Mouse (Mus musculus): ENCODE measurements at regions not wholly inside any gene's neighbourhood (a gene's known extent, or its start where the extent isn't known, plus 50 kb on each side); places are given as distances from the start of the nearest gene placed in this dataset.
A peak's percentile ranks its signal among the peaks of the same experiment; 100 is the strongest.

DNA sequence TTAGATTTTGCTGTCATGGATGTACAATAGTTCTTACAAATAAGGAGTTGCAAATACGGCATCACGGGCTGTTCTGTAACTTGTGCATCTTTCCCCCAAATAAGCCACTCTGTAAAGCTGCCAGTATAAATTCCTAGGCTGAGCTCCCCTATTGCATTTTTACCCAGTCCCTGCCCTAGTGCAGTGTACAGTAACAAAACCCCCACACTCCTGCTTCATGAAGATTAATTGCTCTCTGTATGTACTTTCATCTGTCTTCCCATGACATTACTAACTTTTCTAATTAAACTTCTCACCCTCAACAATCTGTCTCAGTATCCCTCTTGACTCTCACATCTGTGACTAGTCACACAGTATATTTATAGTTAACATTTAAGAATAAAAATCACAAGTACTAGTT lies 73.4 kb downstream of the Tm4sf1 start:
- DNase-seq (ENCODE audit: low spot score), result no peak

DNA sequence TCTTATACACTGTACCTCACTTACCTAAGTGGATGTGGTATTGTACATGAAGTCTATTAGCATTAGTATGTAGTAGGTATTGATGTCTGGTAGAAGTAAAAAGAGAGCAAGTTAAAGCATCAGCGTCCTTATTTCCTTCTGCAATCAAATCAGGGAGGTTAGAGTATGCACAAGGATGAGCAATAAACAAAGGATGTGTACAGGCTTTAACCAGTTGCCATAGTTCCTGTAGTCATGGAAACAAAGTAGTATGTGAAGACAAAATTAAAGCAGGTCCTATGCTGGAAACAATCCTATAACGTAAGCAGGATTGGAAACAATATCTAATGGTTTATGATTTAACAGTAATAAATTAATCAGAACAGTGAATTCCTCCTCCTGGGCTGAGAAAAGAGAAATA lies 78.0 kb downstream of the Tm4sf1 start:
- no peak for DNase-seq (ENCODE audit: low spot score)

DNA sequence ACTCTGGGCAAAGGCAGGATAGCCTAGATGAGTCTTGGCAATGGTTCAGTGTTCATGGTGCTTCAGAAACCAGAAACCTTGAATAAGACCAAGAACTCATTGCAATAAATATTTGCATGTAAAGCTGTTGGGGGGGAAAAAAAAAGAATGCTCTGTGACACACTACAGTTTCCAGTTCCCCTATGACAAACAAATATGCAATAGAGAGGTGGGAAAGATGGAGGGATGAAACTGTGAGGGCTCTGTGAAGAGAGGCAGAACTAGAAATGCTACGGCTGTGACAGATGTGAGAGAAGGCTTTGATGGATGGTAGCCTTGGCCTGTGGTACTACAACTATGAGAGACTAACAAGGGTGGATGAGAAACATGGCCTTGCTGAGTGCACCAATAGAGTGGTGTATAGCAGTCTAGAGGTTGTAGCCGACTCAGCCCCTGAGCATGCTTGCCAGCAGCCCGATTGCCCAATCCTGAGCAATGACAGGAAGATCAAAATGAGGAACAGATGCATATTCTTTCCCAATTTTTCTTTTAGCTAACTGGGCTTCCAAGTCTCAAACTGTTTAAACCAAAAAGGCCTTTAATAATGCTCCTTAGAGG lies 79.4 kb downstream of the Tm4sf1 start:
- DNase-seq (ENCODE audit: low spot score), result no peak

DNA sequence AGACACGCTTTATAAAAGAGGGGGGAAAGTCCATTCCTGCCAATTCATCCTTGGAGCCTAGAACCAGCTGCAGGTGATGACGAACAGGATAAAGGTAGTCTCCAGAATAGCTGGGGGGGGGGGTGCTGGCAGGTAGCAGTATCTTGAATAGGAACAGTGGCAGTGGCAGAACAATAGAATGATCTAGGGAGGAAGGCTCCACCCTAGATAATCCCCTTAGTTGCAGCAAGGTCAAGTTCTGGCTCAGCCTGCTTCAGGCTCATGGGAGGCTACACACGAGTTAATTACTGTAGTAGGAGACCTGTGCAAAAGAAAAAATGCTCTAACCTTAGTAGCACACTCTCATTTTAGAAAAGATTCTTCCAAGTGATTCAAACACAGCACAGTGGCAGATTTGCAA lies 83.4 kb downstream of the Tm4sf1 start:
- no peak for DNase-seq (ENCODE audit: low spot score)

DNA sequence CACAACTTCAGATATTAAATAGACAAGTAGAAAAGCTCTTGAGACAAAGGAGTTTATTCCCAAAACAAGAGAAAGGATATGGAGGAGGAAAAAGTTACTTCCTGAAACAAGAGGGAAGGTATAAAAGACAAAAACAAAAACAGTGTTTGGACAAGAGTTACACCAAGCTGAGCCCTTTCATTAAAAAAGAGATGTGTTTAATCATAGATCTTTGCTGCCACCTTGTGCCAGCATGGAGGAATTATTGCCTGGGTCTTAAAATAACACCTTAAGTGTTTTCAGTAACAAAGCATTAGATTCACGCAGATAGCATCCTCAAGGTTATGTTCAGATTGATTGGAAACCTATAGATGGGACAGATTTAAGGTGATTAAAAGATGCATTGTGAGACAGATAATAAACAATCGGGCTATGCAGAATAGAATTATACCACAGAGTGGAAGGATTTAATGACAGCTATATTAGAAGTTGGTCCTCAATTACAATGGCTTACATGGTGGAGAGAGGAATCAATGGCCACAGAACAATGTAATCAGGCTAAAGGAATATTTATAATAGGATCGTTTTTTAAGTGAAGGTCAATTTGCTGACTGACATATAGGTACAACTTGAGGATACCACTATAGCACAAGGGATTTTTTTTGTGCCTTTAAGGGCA lies 97.6 kb downstream of the Tm4sf1 start:
- peak; percentile 22 for DNase-seq (ENCODE audit: low spot score)

DNA sequence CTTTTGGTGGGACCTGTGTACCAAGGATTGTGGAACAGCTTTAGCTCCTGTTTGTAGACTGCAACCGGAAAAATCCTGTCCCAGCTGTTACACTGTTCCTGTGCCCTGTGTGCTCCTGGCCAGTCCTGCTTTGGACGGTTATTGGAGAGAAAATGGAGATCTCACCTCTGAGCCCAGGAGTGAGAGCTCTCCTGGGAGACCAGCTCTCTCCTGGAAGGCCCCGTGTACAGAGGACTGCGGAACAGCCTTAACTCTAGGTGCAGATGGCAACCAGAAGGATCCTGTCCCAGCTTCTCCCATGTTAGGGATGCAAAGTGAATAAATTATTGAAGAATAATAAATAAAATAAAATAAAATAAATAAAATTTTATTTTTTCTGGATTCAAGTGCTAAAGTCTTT lies 98.4 kb downstream of the Tm4sf1 start:
- no peak for DNase-seq (ENCODE audit: low spot score)

DNA sequence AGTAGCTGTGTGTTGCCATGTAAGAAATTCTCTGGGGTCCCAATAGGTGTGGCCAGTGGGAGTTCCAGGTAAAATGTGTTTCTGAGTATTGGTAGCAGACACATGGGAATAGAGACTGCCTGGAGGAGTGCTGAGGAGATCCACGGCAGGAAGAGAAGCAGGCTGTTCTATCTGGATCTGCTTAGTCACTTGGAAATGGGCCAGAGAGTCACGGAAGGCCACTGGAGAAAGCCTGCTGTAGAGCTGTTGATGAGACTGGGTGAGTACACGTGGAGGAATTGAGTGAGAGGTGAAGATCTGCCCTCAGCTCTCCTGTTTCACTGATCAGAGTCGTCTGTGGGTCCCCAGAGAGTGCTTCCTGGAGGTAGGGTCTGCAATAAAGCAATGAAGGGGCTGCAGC lies 120.2 kb downstream of the Tm4sf1 start:
- DNase-seq (ENCODE audit: low spot score), result no peak

DNA sequence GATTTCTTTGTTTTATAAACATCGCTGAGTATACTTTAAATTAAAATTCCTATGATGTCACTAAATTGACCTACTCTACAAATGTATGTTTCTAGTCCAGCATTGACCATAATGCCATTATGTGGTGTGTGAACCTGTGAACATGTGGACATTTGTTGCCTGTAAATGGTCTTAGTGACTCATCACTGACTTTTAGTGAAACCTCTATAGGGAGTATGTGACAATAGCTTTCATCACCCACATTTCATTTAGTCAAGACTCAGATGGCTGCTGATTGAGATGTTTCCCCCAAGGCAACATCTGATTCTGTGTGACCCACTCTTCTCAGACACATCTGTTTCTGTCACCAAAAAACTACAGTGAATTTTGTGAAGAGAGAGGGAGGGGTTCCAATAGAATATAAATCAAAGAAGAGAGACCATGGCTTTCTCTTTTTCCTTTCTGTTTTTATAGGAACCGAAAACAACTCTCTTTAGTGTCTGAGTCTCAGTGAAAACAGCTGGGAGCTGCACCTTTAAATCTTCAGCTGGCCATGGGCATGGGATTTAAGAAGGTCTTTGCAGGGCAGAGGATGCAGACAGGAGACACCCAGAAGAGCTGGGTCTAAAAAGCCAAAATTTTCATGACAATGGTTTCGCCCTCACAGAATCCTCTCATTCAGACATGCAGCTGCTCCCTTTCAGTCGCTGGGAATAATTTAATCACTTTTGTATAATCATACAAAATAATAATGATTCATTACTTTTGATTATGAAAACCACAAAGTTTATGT lies 148.4 kb downstream of the Tm4sf1 start:
- no peak for DNase-seq (ENCODE audit: low spot score)

DNA sequence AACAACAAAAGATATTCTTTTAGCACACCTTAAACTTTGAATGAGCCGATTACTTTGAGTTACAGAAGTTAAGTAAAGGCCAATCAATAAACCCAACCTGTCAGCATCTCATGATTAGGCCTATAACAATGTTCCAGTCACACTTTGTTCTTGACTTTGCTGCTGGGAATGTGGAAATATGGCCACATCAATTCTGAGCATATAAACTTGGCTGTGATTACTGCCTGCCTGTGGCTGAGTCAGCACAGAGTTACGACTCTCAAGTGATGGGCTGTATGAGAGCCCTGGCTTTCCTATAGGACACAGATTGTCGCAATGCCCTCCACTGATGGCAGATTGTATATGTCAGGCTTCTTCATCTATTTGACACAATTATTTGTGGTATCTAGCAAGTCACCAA lies 152.6 kb downstream of the Tm4sf1 start:
- no peak for DNase-seq (ENCODE audit: low spot score)

DNA sequence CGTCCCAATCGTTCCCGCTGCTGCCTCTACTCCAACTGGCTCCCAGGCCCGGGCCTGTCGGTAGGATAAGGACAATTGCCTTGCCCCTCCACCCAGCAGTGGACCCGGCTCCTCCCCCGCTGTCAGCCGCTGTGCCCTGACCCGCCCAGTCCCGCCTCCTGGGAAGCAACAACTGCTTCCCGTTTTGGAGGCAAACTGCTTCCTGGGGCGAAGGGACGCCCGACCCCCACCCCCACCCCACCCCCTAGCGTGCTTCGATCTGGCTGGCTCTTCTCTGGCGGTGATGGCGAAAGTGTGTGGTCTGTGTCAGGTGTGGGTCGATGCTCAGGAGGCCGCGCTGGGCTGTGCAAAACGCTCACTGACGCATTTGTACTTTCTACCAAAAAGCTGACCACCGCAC lies 164.9 kb downstream of the Tm4sf1 start:
- DNase-seq (ENCODE audit: low spot score), result no peak

DNA sequence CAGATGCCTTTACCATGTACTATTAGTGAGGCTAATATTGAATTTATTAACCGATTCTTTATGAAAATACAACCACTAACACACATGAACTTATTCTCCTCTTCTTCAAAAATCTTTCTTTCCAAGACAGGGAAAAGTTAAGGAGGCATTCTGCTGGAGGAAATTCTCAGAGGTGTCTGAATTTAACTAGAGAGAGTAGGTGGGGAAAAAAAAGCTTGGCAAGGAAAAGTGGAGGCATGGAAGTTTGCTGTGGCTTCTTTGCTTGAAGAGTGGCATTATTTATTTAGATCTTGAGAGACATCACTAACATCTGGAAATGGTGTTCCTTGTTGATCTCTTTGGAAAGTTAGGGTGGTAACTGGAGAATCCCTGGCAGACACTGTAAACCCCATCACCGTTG lies 173.2 kb downstream of the Tm4sf1 start:
- DNase-seq (ENCODE audit: low spot score), result no peak

DNA sequence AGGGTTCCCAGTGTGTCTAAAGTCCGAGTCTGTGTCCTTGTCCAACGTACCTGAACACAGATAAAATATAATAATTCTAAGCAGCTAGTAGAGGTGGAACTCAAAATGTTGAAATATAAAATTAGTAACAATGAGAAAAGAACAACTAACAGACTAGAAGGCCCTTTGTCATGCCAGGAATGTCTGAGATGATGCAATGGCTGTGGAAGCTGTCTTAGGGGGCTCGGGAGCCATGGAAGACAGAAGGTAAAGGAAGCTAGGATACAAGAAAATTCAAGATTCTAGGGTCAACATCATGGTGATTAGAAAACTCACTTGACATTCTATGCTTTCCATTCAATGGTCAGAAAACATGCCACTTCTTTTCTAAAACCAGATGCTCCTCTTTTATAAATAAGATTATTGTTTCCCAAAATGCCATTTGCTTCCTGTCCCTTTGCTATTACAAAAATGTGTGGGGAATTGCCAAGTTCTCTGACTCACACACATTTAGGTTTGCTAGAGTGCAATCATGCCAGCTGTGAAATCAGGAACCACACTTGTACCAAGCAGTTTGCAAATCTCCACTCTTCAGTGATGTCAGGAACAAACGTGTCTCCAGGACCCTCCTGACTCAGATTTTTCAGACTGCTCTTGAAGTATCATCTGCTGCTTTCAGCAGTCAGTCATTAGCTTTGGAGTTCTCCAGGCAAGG lies 175.8 kb downstream of the Tm4sf1 start:
- DNase-seq (ENCODE audit: low spot score), result no peak

DNA sequence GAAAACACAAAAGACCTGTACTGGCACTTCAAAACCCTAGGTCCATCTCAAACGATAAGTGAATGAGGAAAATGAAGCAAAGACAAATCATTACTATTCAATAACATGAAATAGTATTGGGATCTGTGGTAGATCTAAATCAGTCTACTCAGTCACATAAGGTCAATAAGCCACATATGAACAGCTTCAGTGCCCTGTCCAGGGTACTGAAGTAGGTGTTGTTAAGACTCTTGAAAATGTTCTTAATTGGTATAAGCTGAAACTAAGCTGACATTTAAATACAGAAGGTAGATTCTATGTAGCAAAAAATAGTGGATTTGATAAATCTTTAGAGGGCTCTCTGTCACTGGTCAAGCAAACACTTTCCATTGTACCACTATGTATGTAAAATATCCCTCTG lies 183.8 kb downstream of the Tm4sf1 start:
- DNase-seq (ENCODE audit: low spot score), result no peak

DNA sequence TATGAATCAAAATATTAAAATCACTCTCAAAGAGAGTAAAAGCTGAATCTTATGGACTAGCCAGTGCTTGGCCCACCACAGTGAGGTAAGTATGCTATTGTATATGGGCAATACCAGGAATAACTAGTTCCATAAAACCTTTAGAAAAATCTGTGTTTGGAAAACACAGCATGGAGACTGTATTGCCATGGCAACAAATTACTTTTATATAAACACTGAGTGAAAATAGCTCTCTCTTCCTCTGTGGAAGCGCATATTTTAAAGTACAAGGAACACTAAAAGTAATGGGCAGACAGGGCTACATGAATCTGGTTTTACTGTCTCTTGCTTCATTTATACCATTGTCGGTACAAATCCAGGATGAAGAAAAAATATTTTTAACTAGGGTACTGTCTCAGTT lies 199.5 kb downstream of the Tm4sf1 start:
- DNase-seq (ENCODE audit: low spot score), result no peak

DNA sequence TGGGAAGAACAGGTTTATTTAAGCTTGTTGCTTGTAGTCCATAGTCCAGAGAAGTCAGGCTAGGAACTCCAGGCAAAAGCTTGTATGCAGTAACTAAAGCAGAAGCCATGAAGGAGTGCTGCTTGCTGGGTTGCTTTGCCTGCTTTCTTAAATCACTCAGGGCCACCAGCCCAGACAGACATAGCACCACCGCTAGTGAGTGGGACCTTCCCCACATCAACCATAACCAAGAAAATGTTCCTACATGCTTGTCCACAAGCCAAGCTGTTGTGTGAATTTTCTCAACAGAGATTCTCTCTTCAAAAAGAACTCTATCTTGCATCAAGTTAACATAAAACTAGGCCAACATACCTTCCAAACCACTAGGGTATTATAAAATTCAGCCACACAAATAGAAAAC lies 201.3 kb downstream of the Tm4sf1 start:
- no peak for DNase-seq (ENCODE audit: low spot score)

DNA sequence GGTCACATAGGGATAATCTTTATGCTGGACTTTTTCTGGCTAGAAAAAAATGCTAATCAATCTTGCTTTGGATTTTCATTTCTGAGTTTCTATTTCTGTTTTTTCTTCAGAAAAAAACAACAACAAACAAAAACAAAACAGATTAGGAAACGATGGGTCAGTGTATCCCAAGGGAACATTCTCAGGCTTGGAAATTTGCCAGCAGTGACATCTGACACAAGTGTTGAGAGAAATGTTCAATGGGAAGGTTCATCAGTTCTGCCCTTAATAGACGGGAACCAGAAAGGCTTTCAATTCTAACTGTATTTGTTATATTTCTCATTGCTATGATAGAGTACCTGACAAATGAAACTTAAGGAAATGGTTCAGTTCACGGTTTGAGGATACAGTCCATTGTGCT lies 206.9 kb downstream of the Tm4sf1 start:
- no peak for DNase-seq (ENCODE audit: low spot score)

DNA sequence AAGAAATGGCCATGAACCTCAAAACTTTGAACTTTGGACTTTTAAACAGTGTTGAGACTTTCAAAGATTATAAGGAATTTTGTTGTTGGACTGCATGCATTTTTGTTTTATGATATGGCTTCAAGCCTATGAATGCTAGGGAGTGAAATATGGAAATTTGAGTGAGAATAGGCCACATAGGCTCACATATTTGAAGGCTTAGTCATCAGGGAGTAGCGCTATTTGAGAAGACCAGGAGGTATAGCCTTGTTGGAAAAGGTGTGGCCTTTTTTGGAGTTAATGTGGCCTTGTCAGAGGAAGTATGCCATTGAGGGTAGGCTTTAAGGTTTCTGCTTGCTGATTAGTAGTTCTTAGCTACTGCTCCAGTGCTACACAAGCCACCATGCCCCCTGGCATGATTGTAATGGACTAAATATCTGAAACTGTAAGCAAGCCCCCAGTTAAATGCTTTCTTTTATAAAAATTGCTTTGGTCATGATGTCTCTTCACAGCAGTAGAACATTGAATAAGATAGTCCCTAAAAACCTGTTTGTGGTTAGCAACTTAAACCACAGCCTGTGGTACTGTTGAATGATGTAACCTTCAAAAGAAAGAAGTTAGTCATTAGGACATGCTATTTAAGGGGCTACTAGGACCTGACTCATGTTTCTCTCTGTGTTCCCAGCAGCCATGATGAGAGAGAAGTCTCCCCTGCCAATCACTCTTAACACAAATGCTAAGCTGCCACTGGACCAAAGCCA lies 208.4 kb downstream of the Tm4sf1 start:
- no peak for DNase-seq (ENCODE audit: low spot score)

DNA sequence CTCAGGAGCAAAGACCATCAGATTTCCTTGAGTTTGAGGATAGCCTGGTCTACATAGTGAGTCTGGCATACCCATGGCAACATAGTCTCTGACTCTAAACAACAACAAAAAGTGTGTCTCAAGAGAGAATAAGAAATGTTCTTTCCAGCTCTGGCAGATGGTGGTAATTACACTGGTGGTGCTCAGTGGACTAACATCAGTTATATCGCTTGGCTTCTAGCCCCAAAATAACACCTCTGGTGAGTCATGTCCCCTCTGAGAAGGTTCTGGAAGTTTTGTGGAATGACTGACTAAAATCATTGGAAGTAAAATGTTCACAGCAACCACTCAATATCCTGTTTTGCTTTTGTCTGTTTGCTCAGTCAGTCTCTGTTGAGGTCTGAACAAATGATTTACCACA lies 227.3 kb downstream of the Tm4sf1 start:
- DNase-seq (ENCODE audit: low spot score), result no peak

DNA sequence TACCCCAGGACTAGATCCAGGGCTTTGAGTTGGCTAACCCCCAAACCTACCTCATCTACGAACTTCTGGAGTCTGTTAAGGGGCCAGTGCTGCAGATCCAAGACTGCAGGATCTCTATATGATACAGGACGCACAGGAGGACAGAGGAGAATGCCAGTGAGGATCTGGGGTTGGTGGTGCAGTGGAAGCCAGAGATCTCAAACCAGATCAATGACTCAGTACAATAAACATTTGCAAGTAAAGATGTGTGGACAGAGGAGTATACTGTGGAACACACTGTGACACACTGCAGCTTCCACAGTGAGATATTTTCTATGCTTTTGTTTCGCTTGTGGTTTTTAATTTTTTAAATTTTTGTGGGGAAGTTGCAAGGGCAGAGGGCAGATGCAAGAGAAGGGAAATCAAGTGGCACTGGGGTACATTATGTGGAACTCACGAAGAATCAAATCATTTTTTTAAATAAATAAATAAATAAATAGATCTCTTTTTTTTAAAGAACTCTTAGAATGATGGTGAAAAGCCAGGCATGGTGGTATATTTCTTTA lies 227.8 kb downstream of the Tm4sf1 start:
- DNase-seq (ENCODE audit: low spot score), result no peak

DNA sequence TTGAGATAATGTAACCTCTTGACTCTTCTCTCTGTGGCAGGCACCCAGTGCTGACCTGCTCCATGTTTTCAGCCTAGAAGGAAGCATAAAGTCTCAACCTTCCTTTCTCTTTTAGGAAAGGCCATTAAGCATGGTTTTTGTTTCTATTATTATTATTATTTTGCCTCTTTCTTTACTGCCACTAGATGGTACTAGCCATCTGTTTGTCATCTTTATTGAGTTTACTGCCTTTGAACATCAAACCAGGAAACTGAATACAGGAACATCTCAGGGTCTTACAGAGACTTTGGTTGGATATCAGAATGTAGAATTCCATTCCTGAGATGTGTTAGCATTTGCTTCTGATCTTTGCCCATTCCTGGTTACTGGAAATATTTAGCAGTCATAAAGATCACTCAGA lies 268.8 kb downstream of the Tm4sf1 start:
- no peak for DNase-seq (ENCODE audit: low spot score)

DNA sequence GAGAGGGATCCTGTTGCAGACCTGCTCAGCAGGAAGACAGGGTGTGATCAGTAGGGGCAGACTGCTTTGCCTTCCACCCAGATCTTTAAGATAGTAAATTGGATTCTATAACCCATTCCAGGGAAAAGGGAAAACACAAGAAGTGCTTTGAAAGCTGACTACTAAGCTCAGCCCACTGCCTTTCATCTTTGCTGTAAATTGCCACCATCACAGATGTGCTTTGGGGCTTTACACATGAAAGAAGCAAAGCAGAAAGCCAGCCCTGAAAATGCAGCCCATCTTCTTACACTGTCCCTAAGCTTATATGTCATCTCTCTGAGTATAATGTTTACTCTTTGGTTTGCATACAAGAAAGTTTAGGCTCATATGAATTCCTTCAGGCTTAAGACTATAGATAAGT lies 283.6 kb downstream of the Tm4sf1 start:
- DNase-seq (ENCODE audit: low spot score), result no peak

DNA sequence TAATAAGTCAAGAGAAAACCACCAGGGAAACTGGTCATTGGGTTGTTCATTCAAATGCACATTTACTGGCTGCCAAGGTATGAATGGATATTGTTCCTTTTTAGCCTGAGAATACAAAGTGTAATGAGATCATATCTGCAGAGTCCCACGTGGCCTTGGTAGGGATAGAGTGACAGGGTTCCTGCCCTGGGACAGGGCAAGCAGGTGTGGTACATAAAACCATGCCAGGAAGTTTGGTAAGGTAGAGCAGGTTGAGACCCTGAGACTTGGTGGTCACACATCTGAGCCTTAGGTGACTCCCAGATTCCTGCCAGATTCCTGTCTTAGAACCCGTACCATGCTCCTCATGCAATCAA lies 320.5 kb downstream of the Tm4sf1 start:
- DNase-seq (ENCODE audit: low spot score), result no peak

All from urinary bladder, postnatal 25 days (tissue).